Mouse (Mus musculus) liver, embryonic 11.5 days (tissue): Measurements from ENCODE around the gene Samd3. TPM values are rescaled to one million over a fixed set of nuclear protein-coding genes. Genes with fewer than 3 reads are reported as not detected.

Experiments
- polyA plus RNA-seq: library from polyadenylated mRNA; unstranded; fragments of >200 nt; fragmentation: Nextera tagmentation; extraction: Ambion mirVana; gene quantifications from 2 replicates; pipeline ENCODE4 v1.2.1, GENCODE M21; 2014

Gene Samd3
- polyA plus RNA-seq, 1 experiment from 2014 or later: not detected

Other genes starting within 250 kb of the Samd3 start
- not detected in 2 replicates for gene Gm9767, start 151.5 kb upstream of the Samd3 start, polyA plus RNA-seq
- gene Tmem200a, start 150.7 kb upstream of the Samd3 start, polyA plus RNA-seq: 1.5 and 2.1 TPM in 2 replicates
- 8.6 and 9.5 TPM in 2 replicates for gene L3mbtl3, start 146.3 kb downstream of the Samd3 start, polyA plus RNA-seq